Mouse (Mus musculus): ENCODE results near the gene Tmem260.

Tmem260 gene

GRCm38 (mm10) chr14:48553216-48553615 is 107.3 kb downstream of the Tmem260 start:
- DNase-seq (ENCODE audit: low spot score in 2 of 2) = peak in 1 of 2 experiments; percentile 13

GRCm38 (mm10) chr14:48553754-48554153 is 107.8 kb downstream of the Tmem260 start:
- DNase-seq (ENCODE audit: low spot score in 2 of 2) = no peak

- DNase-seq (ENCODE audit: low spot score in 2 of 2) = no peak
Observed at GRCm38 (mm10) chr14:48558975-48559374, 113.1 kb downstream of the Tmem260 start.

- no peak for DNase-seq (ENCODE audit: low spot score in 2 of 2)
Observed at GRCm38 (mm10) chr14:48559736-48560135, 113.8 kb downstream of the Tmem260 start.

- DNase-seq (ENCODE audit: low spot score in 2 of 2) = no peak
Observed at GRCm38 (mm10) chr14:48566596-48566995, 120.7 kb downstream of the Tmem260 start.
